Mouse (Mus musculus) MEL (cell line): ENCODE results near the gene Ptprn. TPM values are rescaled to one million over a fixed set of nuclear protein-coding genes. Genes with fewer than 3 reads are reported as not detected.

Experiments used
- DNase-seq: peaks from one replicate; pipeline ENCODE4 v3.0.0; 2011; ENCODE audit warnings: low read depth, low spot score
- H3K27ac ChIP-seq: 2 replicates; pipeline ENCODE4 v1.5.1; 2012; ENCODE audit warnings: low read depth, mild to moderate bottlenecking, control low read depth, low read length, moderate library complexity; ENCODE audit not compliant: control insufficient read depth
- H3K27me3 ChIP-seq, 2 experiments: fragments of 150-350 bp in 1 of 2; sonication (generic) in 1 of 2; 2 replicates each; pipeline ENCODE4 v1.6.1; 2012; ENCODE audit warnings: low read length in 2 of 2, mild to moderate bottlenecking in 2 of 2, improper control_type of control experiment in 1 of 2, moderate library complexity in 1 of 2; ENCODE audit not compliant: insufficient read depth in 2 of 2, control insufficient read depth in 1 of 2
- H3K36me3 ChIP-seq, 2 experiments: 2 replicates each; pipeline ENCODE4 v1.6.1; 2012 to 2014; ENCODE audit warnings: low read length in 2 of 2, improper control_type of control experiment in 1 of 2, inconsistent platforms in 1 of 2, mild to moderate bottlenecking in 1 of 2; ENCODE audit not compliant: insufficient read depth in 2 of 2, control insufficient read depth in 1 of 2
- H3K4me1 ChIP-seq, 2 experiments: fragments of 150-350 bp in 1 of 2; sonication (generic) in 1 of 2; 2 replicates each; pipeline ENCODE4 v1.6.1; 2012; ENCODE audit warnings: low read length in 2 of 2, improper control_type of control experiment in 1 of 2, mild to moderate bottlenecking in 1 of 2; ENCODE audit not compliant: insufficient read depth in 2 of 2, control insufficient read depth in 1 of 2
- H3K4me3 ChIP-seq, 2 experiments: fragments of 150-350 bp in 1 of 2; sonication (generic) in 1 of 2; 2 replicates each; pipeline ENCODE4 v1.5.1; 2012; ENCODE audit warnings: low read depth in 2 of 2, low read length in 2 of 2, mild to moderate bottlenecking in 2 of 2, moderate library complexity in 2 of 2, control low read depth in 1 of 2, improper control_type of control experiment in 1 of 2; ENCODE audit not compliant: control insufficient read depth in 1 of 2, insufficient read depth in 1 of 2
- H3K79me2 ChIP-seq: 2 replicates; pipeline ENCODE4 v1.6.1; 2012; ENCODE audit warnings: mild to moderate bottlenecking, low read length, moderate library complexity; ENCODE audit not compliant: control insufficient read depth, poor library complexity, insufficient read depth
- H3K9ac ChIP-seq: 2 replicates; pipeline ENCODE4 v1.6.1; 2012; ENCODE audit warnings: low read depth, mild to moderate bottlenecking, control low read depth, low read length, moderate library complexity; ENCODE audit not compliant: control insufficient read depth, poor library complexity, severe bottlenecking
- H3K9me3 ChIP-seq: fragments of 150-350 bp; sonication (generic); replicated peaks from 2 replicates; pipeline ENCODE4 v1.6.1; 2012; ENCODE audit warnings: mild to moderate bottlenecking, low read length, improper control_type of control experiment, moderate library complexity; ENCODE audit not compliant: insufficient read depth
- BHLHE40 ChIP-seq: IDR thresholded peaks from 2 replicates; pipeline ENCODE4 v1.6.1; 2012; ENCODE audit warnings: low read depth, mild to moderate bottlenecking, inconsistent platforms, low read length, improper control_type of control experiment, borderline replicate concordance
- CHD1 ChIP-seq: IDR thresholded peaks from 2 replicates; pipeline ENCODE4 v1.6.1; 2012; ENCODE audit warnings: low read depth, mild to moderate bottlenecking, inconsistent platforms, low read length, improper control_type of control experiment
- CHD2 ChIP-seq: IDR thresholded peaks from 2 replicates; pipeline ENCODE4 v1.6.1; 2011; ENCODE audit warnings: low read length, improper control_type of control experiment
- CTCF ChIP-seq, 3 experiments: IDR thresholded peaks in 2 of 3; conservative IDR thresholded peaks in 1 of 3; 2 replicates each; pipeline ENCODE4 v1.5.1; 2011 to 2012; ENCODE audit warnings: low read length in 3 of 3, low read depth in 2 of 3, mild to moderate bottlenecking in 2 of 3, improper control_type of control experiment in 1 of 3, inconsistent platforms in 1 of 3, mixed read lengths in 1 of 3, moderate library complexity in 1 of 3; ENCODE audit not compliant: control insufficient read depth in 1 of 3, insufficient read depth in 1 of 3, poor library complexity in 1 of 3, severe bottlenecking in 1 of 3
- E2F4 ChIP-seq: IDR thresholded peaks from 2 replicates; pipeline ENCODE4 v1.6.1; 2011; ENCODE audit warnings: low read depth, low read length, improper control_type of control experiment, borderline replicate concordance
- ELF1 ChIP-seq: IDR thresholded peaks from 2 replicates; pipeline ENCODE4 v1.6.1; 2014; ENCODE audit warnings: low read depth, mild to moderate bottlenecking, inconsistent platforms, low read length, improper control_type of control experiment, moderate library complexity
- EP300 ChIP-seq, 2 experiments: IDR thresholded peaks; 2 replicates each; pipeline ENCODE4 v1.6.1; 2011; ENCODE audit warnings: improper control_type of control experiment in 2 of 2, low read length in 2 of 2, low read depth in 1 of 2, mild to moderate bottlenecking in 1 of 2
- ETS1 ChIP-seq: IDR thresholded peaks from 2 replicates; pipeline ENCODE4 v1.6.1; 2012; ENCODE audit warnings: low read depth, mild to moderate bottlenecking, inconsistent platforms, low read length, improper control_type of control experiment, moderate library complexity
- GABPA ChIP-seq: IDR thresholded peaks from 2 replicates; pipeline ENCODE4 v1.6.1; 2012; ENCODE audit warnings: low read depth, mild to moderate bottlenecking, inconsistent platforms, low read length, improper control_type of control experiment, moderate library complexity
- GATA1 ChIP-seq: IDR thresholded peaks from 2 replicates; pipeline ENCODE4 v1.6.1; 2011; ENCODE audit warnings: low read depth, low read length, improper control_type of control experiment
- JUND ChIP-seq: IDR thresholded peaks from 2 replicates; pipeline ENCODE4 v1.6.1; 2011; ENCODE audit warnings: low read depth, mild to moderate bottlenecking, improper control_type of control experiment, low read length
- MAFK ChIP-seq: IDR thresholded peaks from 2 replicates; pipeline ENCODE4 v1.6.1; 2011; ENCODE audit warnings: low read depth, mild to moderate bottlenecking, low read length, improper control_type of control experiment, borderline replicate concordance
- MAX ChIP-seq: IDR thresholded peaks from 2 replicates; pipeline ENCODE4 v1.6.1; 2011; ENCODE audit warnings: low read length, improper control_type of control experiment
- MAZ ChIP-seq: IDR thresholded peaks from 2 replicates; pipeline ENCODE4 v1.6.1; 2012; ENCODE audit warnings: low read depth, mild to moderate bottlenecking, inconsistent platforms, low read length, improper control_type of control experiment
- MEF2A ChIP-seq: IDR thresholded peaks from 2 replicates; pipeline ENCODE4 v1.6.1; 2014; ENCODE audit warnings: low read depth, mild to moderate bottlenecking, inconsistent platforms, low read length, improper control_type of control experiment; ENCODE audit not compliant: poor library complexity, insufficient replicate concordance, severe bottlenecking; ENCODE audit errors: extremely low read depth
- MYB ChIP-seq: IDR thresholded peaks from 2 replicates; pipeline ENCODE4 v1.6.1; 2011; ENCODE audit warnings: mild to moderate bottlenecking, low read depth, low read length, improper control_type of control experiment
- MYC ChIP-seq: IDR thresholded peaks from 2 replicates; pipeline ENCODE4 v1.6.1; 2011; ENCODE audit warnings: low read depth, mild to moderate bottlenecking, low read length, improper control_type of control experiment, moderate library complexity
- NRF1 ChIP-seq: IDR thresholded peaks from 2 replicates; pipeline ENCODE4 v1.6.1; 2014; ENCODE audit warnings: low read depth, mild to moderate bottlenecking, inconsistent platforms, low read length, improper control_type of control experiment, moderate library complexity; ENCODE audit not compliant: poor library complexity, insufficient read depth, severe bottlenecking
- POLR2A ChIP-seq, 2 experiments: IDR thresholded peaks; 2 replicates each; pipeline ENCODE4 v1.6.1; 2011 to 2012; ENCODE audit warnings: low read length in 2 of 2, mild to moderate bottlenecking in 2 of 2, control low read depth in 1 of 2, improper control_type of control experiment in 1 of 2, low read depth in 1 of 2, moderate library complexity in 1 of 2; ENCODE audit not compliant: control insufficient read depth in 1 of 2, insufficient read depth in 1 of 2, poor library complexity in 1 of 2
- POLR2AphosphoS2 ChIP-seq: IDR thresholded peaks from 2 replicates; pipeline ENCODE4 v1.6.1; 2011; ENCODE audit warnings: low read length, improper control_type of control experiment
- POLR2AphosphoS5 ChIP-seq: IDR thresholded peaks from 2 replicates; pipeline ENCODE4 v1.6.1; 2012; ENCODE audit warnings: low read depth, borderline replicate concordance, mild to moderate bottlenecking, inconsistent platforms, low read length, moderate library complexity, mixed read lengths
- RAD21 ChIP-seq: IDR thresholded peaks from 2 replicates; pipeline ENCODE4 v1.6.1; 2011; ENCODE audit warnings: mild to moderate bottlenecking, low read depth, low read length, improper control_type of control experiment
- RCOR1 ChIP-seq: IDR thresholded peaks from 2 replicates; pipeline ENCODE4 v1.6.1; 2012; ENCODE audit warnings: low read depth, mild to moderate bottlenecking, inconsistent platforms, low read length, improper control_type of control experiment
- SIN3A ChIP-seq: IDR thresholded peaks from 2 replicates; pipeline ENCODE4 v1.6.1; 2012; ENCODE audit warnings: low read length, improper control_type of control experiment, inconsistent platforms
- TAL1 ChIP-seq: IDR thresholded peaks from 2 replicates; pipeline ENCODE4 v1.6.1; 2012; ENCODE audit warnings: mild to moderate bottlenecking, inconsistent platforms, low read length, moderate library complexity, mixed read lengths
- TBP ChIP-seq: IDR thresholded peaks from 2 replicates; pipeline ENCODE4 v1.8.0; 2011; ENCODE audit warnings: low read depth, low read length, improper control_type of control experiment
- TCF12 ChIP-seq: IDR thresholded peaks from 2 replicates; pipeline ENCODE4 v1.6.1; 2014; ENCODE audit warnings: low read depth, mild to moderate bottlenecking, inconsistent platforms, low read length, improper control_type of control experiment, moderate library complexity
- UBTF ChIP-seq: IDR thresholded peaks from 2 replicates; pipeline ENCODE4 v1.6.1; 2012; ENCODE audit warnings: low read depth, mild to moderate bottlenecking, inconsistent platforms, low read length, improper control_type of control experiment, moderate library complexity, borderline replicate concordance; ENCODE audit not compliant: insufficient read depth
- USF1 ChIP-seq: IDR thresholded peaks from 2 replicates; pipeline ENCODE4 v1.6.1; 2014; ENCODE audit warnings: low read depth, mild to moderate bottlenecking, inconsistent platforms, low read length, improper control_type of control experiment, moderate library complexity
- USF2 ChIP-seq, 2 experiments: IDR thresholded peaks; 2 replicates each; pipeline ENCODE4 v1.6.1; 2011 to 2012; ENCODE audit warnings: improper control_type of control experiment in 2 of 2, low read length in 2 of 2, borderline replicate concordance in 1 of 2, inconsistent platforms in 1 of 2, low read depth in 1 of 2, mild to moderate bottlenecking in 1 of 2; ENCODE audit not compliant: insufficient read depth in 1 of 2
- ZC3H11A ChIP-seq: IDR thresholded peaks from 2 replicates; pipeline ENCODE4 v1.6.1; 2012; ENCODE audit warnings: low read depth, mild to moderate bottlenecking, inconsistent platforms, low read length, improper control_type of control experiment
- ZKSCAN1 ChIP-seq: IDR thresholded peaks from 2 replicates; pipeline ENCODE4 v1.6.1; 2012; ENCODE audit warnings: low read depth, mild to moderate bottlenecking, inconsistent platforms, low read length, improper control_type of control experiment, moderate library complexity
- ZNF384 ChIP-seq: IDR thresholded peaks from 2 replicates; pipeline ENCODE4 v1.6.1; 2012; ENCODE audit warnings: low read depth, mild to moderate bottlenecking, inconsistent platforms, low read length, improper control_type of control experiment
- polyA plus RNA-seq, 2 experiments: library from polyadenylated mRNA; stranded (reverse) in 1 of 2; unstranded in 1 of 2; fragments of >175 nt in 1 of 2; fragments of >200 nt in 1 of 2; gene quantifications; 2 replicates each; pipeline versions ENCODE4 v1.2.1 to v1.2.4; 2012; ENCODE audit warnings: low replicate concordance in 2 of 2, low read depth in 1 of 2; ENCODE audit not compliant: insufficient read length in 2 of 2, insufficient read depth in 1 of 2, missing spikeins in 1 of 2
- total RNA-seq: library from RNA; depleted of rRNA; stranded (reverse); fragments of 300-350 nt; gene quantifications from 2 replicates; pipeline ENCODE4 v1.2.3, GENCODE M21; 2012

Ptprn gene
- total and polyA plus RNA-seq, 3 experiments: 0.13 TPM; not detected in 2

- TF ChIP-seq CHD1: no peak
- no peak for TF ChIP-seq CTCF (IDR thresholded peaks at IDR 0.05 in 2 of 3, conservative IDR thresholded peaks at IDR 0.05 in 1 of 3; ENCODE audit: control insufficient read depth in 1 of 3, insufficient read depth in 1 of 3, low read depth in 2 of 3, low read length in 3 of 3, poor library complexity in 1 of 3, severe bottlenecking in 1 of 3)
- no peak for TF ChIP-seq USF2 (IDR thresholded peaks at IDR 0.05; ENCODE audit: borderline replicate concordance in 1 of 2, insufficient read depth in 1 of 2, low read depth in 1 of 2, low read length in 2 of 2)
Measured at GRCm38 (mm10) chr1:75226138-75226537, 38.2 kb downstream of the Ptprn start (continued).

DNA sequence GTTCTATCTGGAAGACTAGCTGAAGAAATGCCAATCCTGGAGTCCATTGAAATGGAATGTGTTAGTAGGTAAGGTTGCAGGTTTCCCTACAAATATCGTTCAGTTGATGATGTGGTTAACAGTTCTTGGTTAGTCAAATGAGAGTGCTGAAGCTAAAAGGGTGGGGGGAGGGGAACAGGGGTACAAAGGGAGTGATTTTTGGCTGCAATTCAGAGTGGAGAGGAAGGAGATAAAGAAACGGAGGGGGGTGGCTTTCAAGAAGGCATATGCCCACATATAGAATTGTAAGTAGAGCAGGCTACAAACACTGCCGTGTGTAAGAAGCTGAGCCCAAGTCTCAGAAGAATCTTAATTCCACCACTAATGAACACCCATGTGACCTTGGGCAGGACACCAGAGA lies 38.8 kb downstream of the Ptprn start:
- H3K9ac ChIP-seq: peak overlapping the region; percentile 52
- H3K4me1 ChIP-seq: peaks cover 38 to 62% of the 10 kb centered on the region in 2 experiments
- H3K27me3 ChIP-seq: no peaks in the 10 kb centered on the region
- no peaks in the 10 kb centered on the region; the same call in 1 of the 2 replicates for H3K79me2 ChIP-seq
- DNase-seq: peak; percentile 81
- H3K9me3 ChIP-seq: no peaks in the 10 kb centered on the region
- H3K27ac ChIP-seq: peak overlapping the region; percentile 91
- peak overlapping the region; percentile 31 to 49 for H3K4me3 ChIP-seq
- peaks cover 0 to 57% of the 10 kb centered on the region in 2 experiments; a peak in 2 of 4 replicates for H3K36me3 ChIP-seq
- TF ChIP-seq POLR2AphosphoS5 (no peak), EP300 (IDR thresholded peaks at IDR 0.05; ENCODE audit: low read depth in 1 of 2, low read length in 2 of 2) (peak; percentile 64 to 86), BHLHE40 (peak; percentile 41; the same call in 1 of the 2 replicates), CHD2 (peak; percentile 66), JUND (no peak), NRF1 (no peak), UBTF (no peak), GATA1 (peak; percentile 76), POLR2A (IDR thresholded peaks at IDR 0.05; ENCODE audit: control insufficient read depth in 1 of 2, insufficient read depth in 1 of 2, low read depth in 1 of 2, low read length in 2 of 2, poor library complexity in 1 of 2) (0 out of 4 replicates have a peak, but pooled peaks of 1 of the 2 experiments have one; percentile 21), TBP (0 out of 2 replicates have a peak, but pooled peaks have one; percentile 23), MYB (no peak), MEF2A (no peak), RCOR1 (peak; percentile 87), ZC3H11A (no peak), POLR2AphosphoS2 (no peak), MYC (no peak), MAX (no peak; the same call in 1 of the 2 replicates), SIN3A (peak; percentile 69), MAFK (no peak), TCF12 (peak; percentile 61; the same call in 1 of the 2 replicates), USF2 (IDR thresholded peaks at IDR 0.05; ENCODE audit: borderline replicate concordance in 1 of 2, insufficient read depth in 1 of 2, low read depth in 1 of 2, low read length in 2 of 2) (no peak), ELF1 (peak; percentile 32; the same call in 1 of the 2 replicates), ETS1 (peak; percentile 87), GABPA (no peak), RAD21 (no peak), ZNF384 (no peak), CHD1 (no peak), TAL1 (no peak), ZKSCAN1 (no peak), MAZ (peak; percentile 75; the same call in 1 of the 2 replicates), CTCF (IDR thresholded peaks at IDR 0.05 in 2 of 3, conservative IDR thresholded peaks at IDR 0.05 in 1 of 3; ENCODE audit: control insufficient read depth in 1 of 3, insufficient read depth in 1 of 3, low read depth in 2 of 3, low read length in 3 of 3, poor library complexity in 1 of 3, severe bottlenecking in 1 of 3) (no peak), USF1 (0 out of 2 replicates have a peak, but pooled peaks have one; percentile 18), E2F4 (no peak)
